Mouse (Mus musculus) limb, embryonic 12.5 days (tissue): Measurements from ENCODE around the gene Rpl39. TPM values are rescaled to one million over a fixed set of nuclear protein-coding genes. Genes with fewer than 3 reads are reported as not detected.
"Not testable (repeated sequence)": the region's sequence is repeated elsewhere in the genome, so short reads cannot be mapped to it uniquely, and the experiment has no call there.

Experiments used
- ATAC-seq: fragments of 200-750 bp; cut with Nextera tagmentation; 2 replicates; pipeline ENCODE4 v1.8.0; 2017; ENCODE audit warnings: low read depth, moderate TSS enrichment; ENCODE audit not compliant: insufficient number of reproducible peaks, insufficient read depth, low FRiP score, low TSS enrichment
- H3K27ac ChIP-seq: fragments of 300-500 bp; sonication (generic); 2 replicates; pipeline ENCODE4 v1.5.1; 2016; ENCODE audit warnings: mild to moderate bottlenecking, moderate library complexity
- H3K27me3 ChIP-seq: fragments of 300-500 bp; sonication (generic); 2 replicates; pipeline ENCODE4 v1.6.1; 2016; ENCODE audit warnings: mild to moderate bottlenecking, moderate library complexity
- H3K36me3 ChIP-seq: fragments of 300-500 bp; sonication (generic); 2 replicates; pipeline ENCODE4 v1.6.1; 2016; ENCODE audit warnings: mild to moderate bottlenecking, moderate library complexity
- H3K4me1 ChIP-seq: fragments of 300-500 bp; sonication (generic); replicated peaks from 2 replicates; pipeline ENCODE4 v1.6.1; 2016
- H3K4me2 ChIP-seq: fragments of 300-500 bp; sonication (generic); 2 replicates; pipeline ENCODE4 v1.6.1; 2016; ENCODE audit warnings: mild to moderate bottlenecking, moderate library complexity
- H3K4me3 ChIP-seq: fragments of 300-500 bp; sonication (generic); replicated peaks from 2 replicates; pipeline ENCODE4 v1.5.1; 2016; ENCODE audit warnings: mild to moderate bottlenecking
- H3K9ac ChIP-seq: fragments of 300-500 bp; sonication (generic); replicated peaks from 2 replicates; pipeline ENCODE4 v1.6.1; 2016; ENCODE audit warnings: mild to moderate bottlenecking, moderate library complexity
- H3K9me3 ChIP-seq: fragments of 300-500 bp; sonication (generic); 2 replicates; pipeline ENCODE4 v1.6.1; 2016; ENCODE audit warnings: mild to moderate bottlenecking, moderate library complexity
- WGBS: fragments of 180-500 bp; shearing (Covaris S2); methylation state at CpG from one replicate; pipeline ENCODE4 v1.1.7; 2016; 5-methylcytosine and 5-hydroxymethylcytosine counted together
- polyA plus RNA-seq: library from polyadenylated mRNA; unstranded; fragments of >200 nt; fragmentation: Nextera tagmentation; extraction: Ambion mirVana; gene quantifications from 2 replicates; pipeline ENCODE4 v1.2.1, GENCODE M21; 2016

Gene Rpl39
- polyA plus RNA-seq, 1 experiment from 2014 or later, result 532 TPM

GRCm38 (mm10) chrX:37098681-37099080 is 13.5 kb upstream of the Rpl39 start:
- H3K4me2 ChIP-seq, result no peak overlapping the region
- no peak for ATAC-seq
- H3K27me3 ChIP-seq, result no peaks in the 10 kb centered on the region
- no peaks in the 10 kb centered on the region for H3K9me3 ChIP-seq
- no peak overlapping the region for H3K9ac ChIP-seq
- no peak overlapping the region for H3K4me3 ChIP-seq
- no peaks in the 10 kb centered on the region for H3K4me1 ChIP-seq
- H3K27ac ChIP-seq, result no peak overlapping the region
- H3K36me3 ChIP-seq, result peaks cover 18% of the 10 kb centered on the region; the same call in 1 of the 2 replicates
- 96% methylated on average over 3 of the region's 3 CpGs for whole genome bisulfite sequencing

- WGBS, result 91% methylated on average over 11 of the region's 11 CpGs
These were observed 10.0 kb upstream of the Rpl39 start for GRCm38 (mm10) chrX:37095106-37095768.

GRCm38 (mm10) chrX:37091457-37091856 is 6.3 kb upstream of the Rpl39 start:
- 90% methylated on average over 3 of the region's 3 CpGs for WGBS
- no peaks in the 10 kb centered on the region for H3K4me1 ChIP-seq
- no peak for ATAC-seq
- H3K4me2 ChIP-seq, result no peak overlapping the region
- no peak overlapping the region for H3K9ac ChIP-seq
- H3K27ac ChIP-seq, result no peak overlapping the region
- H3K9me3 ChIP-seq, result no peaks in the 10 kb centered on the region
- peaks cover 3% of the 10 kb centered on the region; the same call in 1 of the 2 replicates for H3K36me3 ChIP-seq
- H3K27me3 ChIP-seq, result no peaks in the 10 kb centered on the region
- no peak overlapping the region for H3K4me3 ChIP-seq

More at GRCm38 (mm10) chrX:37095106-37095768, 10.0 kb upstream of the Rpl39 start:
- H3K4me1 ChIP-seq, result no peaks in the 10 kb centered on the region
- peaks cover 18% of the 10 kb centered on the region; the same call in 1 of the 2 replicates for H3K36me3 ChIP-seq
- H3K4me3 ChIP-seq, result no peak overlapping the region
- H3K9ac ChIP-seq, result no peak overlapping the region
- H3K27me3 ChIP-seq, result no peaks in the 10 kb centered on the region
- ATAC-seq, result no peak
- no peak overlapping the region for H3K27ac ChIP-seq
- H3K4me2 ChIP-seq, result no peak overlapping the region
- no peaks in the 10 kb centered on the region for H3K9me3 ChIP-seq

- no peak overlapping the region for H3K9ac ChIP-seq
- H3K4me2 ChIP-seq, result no peak overlapping the region
- WGBS, result 77% methylated on average over 1 of the region's 1 CpGs
- no peak overlapping the region for H3K4me3 ChIP-seq
- H3K36me3 ChIP-seq, result peaks cover 3% of the 10 kb centered on the region; the same call in 1 of the 2 replicates
- no peaks in the 10 kb centered on the region for H3K4me1 ChIP-seq
- no peaks in the 10 kb centered on the region for H3K27me3 ChIP-seq
- H3K9me3 ChIP-seq, result no peaks in the 10 kb centered on the region
- H3K27ac ChIP-seq, result no peak overlapping the region
- no peak for ATAC-seq
These were observed 3.6 kb upstream of the Rpl39 start for GRCm38 (mm10) chrX:37088778-37089177.

GRCm38 (mm10) chrX:37085665-37086064 is 463 bp upstream of the Rpl39 start:
- Histone ChIP-seq H3K9ac (no peak overlapping the region; the same call in 1 of the 2 replicates), H3K4me3 (peak overlapping the region; percentile 55), H3K36me3 (peaks cover 16% of the 10 kb centered on the region), H3K27ac (peak overlapping the region; percentile 89; the same call in 1 of the 2 replicates), H3K4me2 (peak overlapping the region; percentile 66), H3K4me1 (0 out of 2 replicates have a peak, but pooled peaks cover 3% of the 10 kb centered on the region), H3K9me3 (no peaks in the 10 kb centered on the region), H3K27me3 (no peaks in the 10 kb centered on the region)
- ATAC-seq, result no peak
- 19% methylated on average over 9 of the region's 9 CpGs for WGBS

- peak overlapping the region; percentile 66 for H3K4me2 ChIP-seq
- H3K4me1 ChIP-seq, result 0 out of 2 replicates have a peak, but pooled peaks cover 3% of the 10 kb centered on the region
- H3K4me3 ChIP-seq, result peak overlapping the region; percentile 55
- 15% methylated on average over 19 of the region's 19 CpGs for WGBS
- H3K9ac ChIP-seq, result peak overlapping the region; percentile 74
- H3K27me3 ChIP-seq, result no peaks in the 10 kb centered on the region
- ATAC-seq, result 0 out of 2 replicates have a peak, but pooled peaks have one; percentile 12
- no peaks in the 10 kb centered on the region for H3K9me3 ChIP-seq
- H3K27ac ChIP-seq, result peak overlapping the region; percentile 89
- H3K36me3 ChIP-seq, result peaks cover 16% of the 10 kb centered on the region
These were observed 780 bp downstream of the Rpl39 start for GRCm38 (mm10) chrX:37084318-37084926.

GRCm38 (mm10) chrX:37081194-37081593 is 4.0 kb downstream of the Rpl39 start:
- 57% methylated on average over 6 of the region's 6 CpGs for WGBS
- no peak overlapping the region for H3K4me3 ChIP-seq
- no peak for ATAC-seq

GRCm38 (mm10) chrX:37080345-37080744 is 4.9 kb downstream of the Rpl39 start:
- not testable (repeated sequence) for H3K9me3 ChIP-seq, H3K27me3 ChIP-seq, H3K4me2 ChIP-seq, H3K4me1 ChIP-seq, H3K4me3 ChIP-seq, H3K27ac ChIP-seq, ATAC-seq, H3K9ac ChIP-seq
- 64% methylated on average over 4 of the region's 4 CpGs for WGBS
- H3K36me3 ChIP-seq, result peaks cover 16% of the 10 kb centered on the region

More at GRCm38 (mm10) chrX:37081194-37081593, 4.0 kb downstream of the Rpl39 start:
- Histone ChIP-seq H3K27ac (no peak overlapping the region), H3K4me2 (no peak overlapping the region), H3K36me3 (peaks cover 16% of the 10 kb centered on the region), H3K9ac (no peak overlapping the region), H3K9me3 (no peaks in the 10 kb centered on the region), H3K27me3 (no peaks in the 10 kb centered on the region), H3K4me1 (0 out of 2 replicates have a peak, but pooled peaks cover 3% of the 10 kb centered on the region)

- Histone ChIP-seq H3K36me3 (peaks cover 10% of the 10 kb centered on the region), H3K4me1 (no peaks in the 10 kb centered on the region), H3K27me3 (no peaks in the 10 kb centered on the region), H3K27ac (no peak overlapping the region), H3K4me3 (no peak overlapping the region), H3K4me2 (no peak overlapping the region), H3K9ac (no peak overlapping the region), H3K9me3 (no peaks in the 10 kb centered on the region)
- no peak for ATAC-seq
- 77% methylated on average over 8 of the region's 8 CpGs for WGBS
These were observed 8.6 kb downstream of the Rpl39 start for GRCm38 (mm10) chrX:37076651-37077050.

GRCm38 (mm10) chrX:37074262-37074892 is 10.8 kb downstream of the Rpl39 start:
- Histone ChIP-seq H3K36me3 (no peaks in the 10 kb centered on the region), H3K9me3 (no peaks in the 10 kb centered on the region), H3K27ac (no peak overlapping the region), H3K27me3 (no peaks in the 10 kb centered on the region), H3K4me3 (no peak overlapping the region), H3K4me1 (no peaks in the 10 kb centered on the region), H3K9ac (no peak overlapping the region), H3K4me2 (no peak overlapping the region)
- no peak for ATAC-seq
- WGBS, result 35% methylated on average over 9 of the region's 9 CpGs

GRCm38 (mm10) chrX:37068766-37069165 is 16.4 kb downstream of the Rpl39 start:
- Histone ChIP-seq H3K9ac (no peak overlapping the region), H3K9me3 (no peaks in the 10 kb centered on the region), H3K4me2 (no peak overlapping the region), H3K27ac (no peak overlapping the region), H3K27me3 (no peaks in the 10 kb centered on the region), H3K36me3 (no peaks in the 10 kb centered on the region), H3K4me1 (no peaks in the 10 kb centered on the region), H3K4me3 (no peak overlapping the region)
- ATAC-seq, result no peak
- 81% methylated on average over 5 of the region's 5 CpGs for WGBS
